Mouse (Mus musculus) CH12.LX (cell line): Measurements from ENCODE around the gene Dsn1. TPM values are rescaled to one million over a fixed set of nuclear protein-coding genes. Genes with fewer than 3 reads are reported as not detected.

Source experiments
- DNase-seq: peaks from one replicate; pipeline ENCODE4 v3.0.0-alpha.2; 2013; ENCODE audit errors: extremely low read depth
- H3K27ac ChIP-seq: 2 replicates; pipeline ENCODE4 v1.5.1; 2012; ENCODE audit warnings: low read depth, mild to moderate bottlenecking, control low read depth, moderate library complexity; ENCODE audit not compliant: insufficient read depth
- H3K27me3 ChIP-seq: replicated peaks from 2 replicates; pipeline ENCODE3; 2012; ENCODE audit warnings: inconsistent platforms
- H3K36me3 ChIP-seq, 2 experiments: replicated peaks in 1 of 2; 2 replicates each; pipeline versions ENCODE3 to v1.6.1; 2012; ENCODE audit warnings: inconsistent platforms in 1 of 2, low read length in 1 of 2, mild to moderate bottlenecking in 1 of 2, mixed read lengths in 1 of 2, moderate library complexity in 1 of 2; ENCODE audit not compliant: control insufficient read depth in 1 of 2, insufficient read depth in 1 of 2
- H3K4me1 ChIP-seq, 2 experiments: 2 replicates each; pipeline ENCODE4 v1.6.1; 2012; ENCODE audit warnings: inconsistent platforms in 1 of 2, moderate library complexity in 1 of 2; ENCODE audit not compliant: insufficient read depth in 2 of 2, control insufficient read depth in 1 of 2
- H3K4me2 ChIP-seq: 2 replicates; pipeline ENCODE4 v1.6.1; 2012; ENCODE audit warnings: low read depth, mild to moderate bottlenecking, control low read depth; ENCODE audit not compliant: poor library complexity, insufficient read depth, severe bottlenecking
- H3K4me3 ChIP-seq, 3 experiments: fragments of 150-350 bp in 1 of 3; sonication (generic) in 1 of 3; replicated peaks in 1 of 3; 2 replicates each; pipeline versions ENCODE3 to v1.5.1; 2011 to 2012; ENCODE audit warnings: low read depth in 2 of 3, low read length in 2 of 3, mild to moderate bottlenecking in 2 of 3, moderate library complexity in 2 of 3, control low read depth in 1 of 3, improper control_type of control experiment in 1 of 3, inconsistent platforms in 1 of 3, mixed read lengths in 1 of 3; ENCODE audit not compliant: poor library complexity in 1 of 3
- H3K79me2 ChIP-seq: replicated peaks from 2 replicates; pipeline ENCODE4 v1.6.1; 2012; ENCODE audit warnings: mild to moderate bottlenecking, moderate library complexity; ENCODE audit not compliant: control insufficient read depth, poor library complexity, insufficient read depth, severe bottlenecking; ENCODE audit errors: extremely low read depth
- H3K9ac ChIP-seq: 2 replicates; pipeline ENCODE4 v1.6.1; 2012; ENCODE audit warnings: low read depth, mild to moderate bottlenecking, control low read depth, moderate library complexity; ENCODE audit not compliant: insufficient read depth
- H3K9me3 ChIP-seq: replicated peaks from 2 replicates; pipeline ENCODE3; 2012; ENCODE audit warnings: low read length, inconsistent platforms, mixed read lengths
- CHD1 ChIP-seq: IDR thresholded peaks from 2 replicates; pipeline ENCODE4 v1.6.1; 2012; ENCODE audit warnings: low read depth, low read length, improper control_type of control experiment, inconsistent platforms
- CTCF ChIP-seq, 2 experiments: IDR thresholded peaks in 1 of 2; conservative IDR thresholded peaks in 1 of 2; 2 replicates each; pipeline ENCODE4 v1.5.1; 2011 to 2012; ENCODE audit warnings: low read depth in 2 of 2, low read length in 2 of 2, improper control_type of control experiment in 1 of 2, inconsistent platforms in 1 of 2, mild to moderate bottlenecking in 1 of 2, moderate library complexity in 1 of 2
- E2F4 ChIP-seq: IDR thresholded peaks from 2 replicates; pipeline ENCODE4 v1.6.1; 2011; ENCODE audit warnings: low read depth, low read length, improper control_type of control experiment; ENCODE audit not compliant: insufficient replicate concordance
- EP300 ChIP-seq: IDR thresholded peaks from 2 replicates; pipeline ENCODE4 v1.6.1; 2011; ENCODE audit warnings: low read length, improper control_type of control experiment
- GABPA ChIP-seq: IDR thresholded peaks from 2 replicates; pipeline ENCODE4 v1.6.1; 2012; ENCODE audit warnings: low read depth, low read length, improper control_type of control experiment, inconsistent platforms; ENCODE audit not compliant: insufficient replicate concordance
- HCFC1 ChIP-seq: IDR thresholded peaks from 2 replicates; pipeline ENCODE4 v1.6.1; 2012; ENCODE audit warnings: low read depth, mild to moderate bottlenecking, inconsistent platforms, low read length, improper control_type of control experiment
- IRF4 ChIP-seq: IDR thresholded peaks from 2 replicates; pipeline ENCODE4 v1.6.1; 2014; ENCODE audit warnings: low read depth, mild to moderate bottlenecking, inconsistent platforms, low read length, improper control_type of control experiment
- JUND ChIP-seq: conservative IDR thresholded peaks from 2 replicates; pipeline ENCODE4 v1.6.1; 2011; ENCODE audit warnings: low read depth, low read length, improper control_type of control experiment
- MEF2A ChIP-seq: IDR thresholded peaks from 2 replicates; pipeline ENCODE4 v1.6.1; 2014; ENCODE audit warnings: low read depth, mild to moderate bottlenecking, inconsistent platforms, low read length, improper control_type of control experiment, borderline replicate concordance
- PAX5 ChIP-seq: IDR thresholded peaks from 2 replicates; pipeline ENCODE4 v1.6.1; 2012; ENCODE audit warnings: low read length, inconsistent platforms, mixed read lengths
- SIN3A ChIP-seq: IDR thresholded peaks from 2 replicates; pipeline ENCODE4 v1.6.1; 2012; ENCODE audit warnings: low read length, improper control_type of control experiment, inconsistent platforms
- SMC3 ChIP-seq: IDR thresholded peaks from 2 replicates; pipeline ENCODE4 v1.6.1; 2011; ENCODE audit warnings: low read depth, low read length, improper control_type of control experiment
- TCF12 ChIP-seq: IDR thresholded peaks from 2 replicates; pipeline ENCODE4 v1.6.1; 2014; ENCODE audit warnings: low read depth, mild to moderate bottlenecking, inconsistent platforms, low read length, improper control_type of control experiment
- USF1 ChIP-seq: IDR thresholded peaks from 2 replicates; pipeline ENCODE4 v1.6.1; 2014; ENCODE audit warnings: low read depth, mild to moderate bottlenecking, inconsistent platforms, low read length, improper control_type of control experiment
- USF2 ChIP-seq: conservative IDR thresholded peaks from 2 replicates; pipeline ENCODE4 v1.6.1; 2011; ENCODE audit warnings: low read depth, low read length, improper control_type of control experiment
- ZMIZ1 ChIP-seq: IDR thresholded peaks from 2 replicates; pipeline ENCODE4 v1.6.1; 2012; ENCODE audit warnings: low read depth, mild to moderate bottlenecking, inconsistent platforms, low read length, improper control_type of control experiment
- dilution Hi-C: fragments of 300-500 bp; cut with MboI; formaldehyde crosslinking; loops from 2 replicates; pipeline ENCODE4 v1.14.3; 2020; ENCODE audit warnings: low sequenced_read_pairs; ENCODE audit not compliant: extremely low pct_unique_long_range_greater_than_20kb, extremely low pct_ligation_motif_present
- in situ Hi-C: fragments of 300-500 bp; cut with MboI; formaldehyde crosslinking; loops from 3 replicates; pipeline ENCODE4 v1.14.3; 2019; ENCODE audit warnings: low sequenced_read_pairs, low pct_ligation_motif_present, low pct_unique_long_range_greater_than_20kb, mixed read lengths
- polyA plus RNA-seq: library from polyadenylated mRNA; unstranded; fragments of >175 nt; gene quantifications from 2 replicates; pipeline ENCODE4 v1.2.1, GENCODE M21; 2012; ENCODE audit warnings: low read depth; ENCODE audit not compliant: insufficient read length
- total RNA-seq, 2 experiments: library from RNA; depleted of rRNA; stranded (reverse); fragments of 300-350 nt in 1 of 2; fragments of >200 nt in 1 of 2; gene quantifications; 2 replicates each; pipeline ENCODE4 v1.2.3; 2012 to 2014

Dsn1 gene
- total and polyA plus RNA-seq, 3 experiments = 23.2 to 34.3 (median 25.6) TPM

- Histone ChIP-seq H3K27ac (no peak overlapping the region), H3K9ac (no peak overlapping the region), H3K9me3 (no peaks in the 10 kb centered on the region), H3K4me3 (no peak overlapping the region), H3K4me1 (peaks cover 5 to 35% of the 10 kb centered on the region in 2 experiments; a peak in 3 of 4 replicates), H3K79me2 (no peaks in the 10 kb centered on the region), H3K36me3 (peaks cover 1 to 7% of the 10 kb centered on the region in 2 experiments), H3K4me2 (no peak overlapping the region), H3K27me3 (no peaks in the 10 kb centered on the region)
- dilution Hi-C loops (no loop called here), in situ Hi-C loops (loop anchor here (10.0 kb wide), 1 partner anchor 225 kb away; no protein-coding TSS in a partner anchor)
- TF ChIP-seq SIN3A = no peak
- no peak for TF ChIP-seq E2F4
- TF ChIP-seq JUND = no peak
- no peak for TF ChIP-seq HCFC1
- TF ChIP-seq ZMIZ1 = no peak
- TF ChIP-seq CHD1 = no peak
- no peak for TF ChIP-seq PAX5
- TF ChIP-seq SMC3 = no peak
- no peak for TF ChIP-seq USF1
- no peak for TF ChIP-seq TCF12
- TF ChIP-seq GABPA = no peak
- TF ChIP-seq EP300 = no peak
- TF ChIP-seq USF2 = no peak
- no peak for DNase-seq
These were observed 3.2 kb upstream of the Dsn1 start for GRCm38 (mm10) chr2:157010121-157010520.

- in situ Hi-C loops (no loop called here), dilution Hi-C loops (no loop called here)
- H3K9me3 ChIP-seq = no peaks in the 10 kb centered on the region
- TF ChIP-seq CTCF (conservative IDR thresholded peaks at IDR 0.05 in 1 of 2, IDR thresholded peaks at IDR 0.05 in 1 of 2; ENCODE audit: low read depth in 2 of 2, low read length in 2 of 2) (no peak), MEF2A (no peak), PAX5 (no peak), USF1 (no peak), IRF4 (no peak)
- H3K79me2 ChIP-seq = no peaks in the 10 kb centered on the region
- peaks cover 12 to 23% of the 10 kb centered on the region in 2 experiments for H3K36me3 ChIP-seq
- H3K4me2 ChIP-seq = no peak overlapping the region
- H3K27ac ChIP-seq = no peak overlapping the region
- H3K9ac ChIP-seq = no peak overlapping the region
- no peak for DNase-seq
- no peaks in the 10 kb centered on the region for H3K27me3 ChIP-seq
- H3K4me3 ChIP-seq = no peak overlapping the region
- peaks cover 5 to 38% of the 10 kb centered on the region in 2 experiments; a peak in 3 of 4 replicates for H3K4me1 ChIP-seq
These were observed 1.6 kb upstream of the Dsn1 start for GRCm38 (mm10) chr2:157008509-157008908.
